Mouse (Mus musculus) embryonic fibroblast, embryonic 13.5 days (primary cell): Measurements from ENCODE around the gene Ahsg. TPM values are rescaled to one million over a fixed set of nuclear protein-coding genes. Genes with fewer than 3 reads are reported as not detected.

ENCODE experiments used
- H3K27ac ChIP-seq: 2 replicates; pipeline ENCODE4 v1.5.1; 2012; ENCODE audit warnings: low read length, control low read depth, inconsistent platforms; ENCODE audit not compliant: insufficient read depth
- H3K4me1 ChIP-seq: 2 replicates; pipeline ENCODE4 v1.6.1; 2011; ENCODE audit warnings: low read length; ENCODE audit not compliant: control insufficient read depth, insufficient read depth
- H3K4me3 ChIP-seq: 2 replicates; pipeline ENCODE4 v1.5.1; 2011; ENCODE audit warnings: mild to moderate bottlenecking, control low read depth, low read length; ENCODE audit not compliant: insufficient read depth
- CTCF ChIP-seq: IDR thresholded peaks from 2 replicates; pipeline ENCODE4 v1.5.1; 2011; ENCODE audit warnings: mild to moderate bottlenecking, control low read depth, low read length, moderate library complexity, borderline replicate concordance; ENCODE audit not compliant: insufficient read depth
- POLR2A ChIP-seq: IDR thresholded peaks from 2 replicates; pipeline ENCODE4 v1.6.1; 2011; ENCODE audit warnings: low read depth, mild to moderate bottlenecking, control low read depth, low read length, moderate library complexity
- polyA plus RNA-seq: library from polyadenylated mRNA; stranded (reverse); fragments of >200 nt; gene quantifications from 2 replicates; pipeline ENCODE4 v1.2.4, GENCODE M21; 2011; ENCODE audit warnings: low read depth; ENCODE audit not compliant: missing spikeins, insufficient read length

Ahsg gene
- polyA plus RNA-seq, 1 experiment = not detected

GRCm38 (mm10) chr16:22885356-22885755, 5.7 kb upstream of the Ahsg start:
- Histone ChIP-seq H3K27ac (no peak overlapping the region), H3K4me1 (peaks cover 4% of the 10 kb centered on the region), H3K4me3 (no peak overlapping the region)
- TF ChIP-seq POLR2A (no peak), CTCF (no peak)

- no peak overlapping the region for H3K4me3 ChIP-seq
- no peaks in the 10 kb centered on the region for H3K4me1 ChIP-seq
- H3K27ac ChIP-seq = no peak overlapping the region
- TF ChIP-seq CTCF (no peak), POLR2A (no peak)
These were observed 4.4 kb upstream of the Ahsg start for GRCm38 (mm10) chr16:22886726-22887125.

- no peak overlapping the region for H3K4me3 ChIP-seq
- no peaks in the 10 kb centered on the region for H3K4me1 ChIP-seq
These were observed 2.2 kb upstream of the Ahsg start for GRCm38 (mm10) chr16:22888835-22889234.

GRCm38 (mm10) chr16:22889716-22890115, 1.4 kb upstream of the Ahsg start:
- H3K4me1 ChIP-seq = no peaks in the 10 kb centered on the region
- no peak overlapping the region for H3K27ac ChIP-seq
- H3K4me3 ChIP-seq = no peak overlapping the region
- TF ChIP-seq POLR2A (no peak), CTCF (no peak)

More at GRCm38 (mm10) chr16:22888835-22889234, 2.2 kb upstream of the Ahsg start:
- no peak overlapping the region for H3K27ac ChIP-seq
- no peak for TF ChIP-seq CTCF
- no peak for TF ChIP-seq POLR2A

- Histone ChIP-seq H3K4me1 (no peaks in the 10 kb centered on the region), H3K4me3 (no peak overlapping the region), H3K27ac (no peak overlapping the region)
- no peak for TF ChIP-seq POLR2A
These were observed 667 bp downstream of the Ahsg start for GRCm38 (mm10) chr16:22891733-22892154.

- TF ChIP-seq CTCF (no peak), POLR2A (no peak)
- Histone ChIP-seq H3K27ac (no peak overlapping the region), H3K4me1 (no peaks in the 10 kb centered on the region), H3K4me3 (no peak overlapping the region)
These were observed 3.0 kb downstream of the Ahsg start for GRCm38 (mm10) chr16:22894095-22894494.

- H3K27ac ChIP-seq = no peak overlapping the region
- no peak for TF ChIP-seq POLR2A
- TF ChIP-seq CTCF = no peak
- H3K4me1 ChIP-seq = no peaks in the 10 kb centered on the region
- no peak overlapping the region for H3K4me3 ChIP-seq
These were observed 5.5 kb downstream of the Ahsg start for GRCm38 (mm10) chr16:22896618-22897017.

GRCm38 (mm10) chr16:22899346-22899745, 8.3 kb downstream of the Ahsg start:
- Histone ChIP-seq H3K27ac (no peak overlapping the region), H3K4me1 (no peaks in the 10 kb centered on the region), H3K4me3 (no peak overlapping the region)
- no peak for TF ChIP-seq CTCF
- no peak for TF ChIP-seq POLR2A

- no peaks in the 10 kb centered on the region for H3K4me1 ChIP-seq
- no peak for TF ChIP-seq CTCF
- no peak for TF ChIP-seq POLR2A
- no peak overlapping the region for H3K4me3 ChIP-seq
- no peak overlapping the region for H3K27ac ChIP-seq
These were observed 8.9 kb downstream of the Ahsg start for GRCm38 (mm10) chr16:22899866-22900570.

- Histone ChIP-seq H3K4me1 (no peaks in the 10 kb centered on the region), H3K27ac (no peak overlapping the region), H3K4me3 (no peak overlapping the region)
- TF ChIP-seq POLR2A = no peak
- TF ChIP-seq CTCF = no peak
These were observed 10.2 kb downstream of the Ahsg start for GRCm38 (mm10) chr16:22901326-22901725.

GRCm38 (mm10) chr16:22909290-22909689, 18.2 kb downstream of the Ahsg start:
- Histone ChIP-seq H3K27ac (no peak overlapping the region), H3K4me3 (no peak overlapping the region), H3K4me1 (peaks cover 3% of the 10 kb centered on the region)
- TF ChIP-seq CTCF = no peak
- no peak for TF ChIP-seq POLR2A
